Mouse (Mus musculus) heart, embryonic 16.5 days (tissue): ENCODE results near the gene Npas2. TPM values are rescaled to one million over a fixed set of nuclear protein-coding genes. Genes with fewer than 3 reads are reported as not detected.

Source experiments
- ATAC-seq: fragments of 200-750 bp; cut with Nextera tagmentation; replicated peaks from 2 replicates; pipeline ENCODE4 v1.8.0; 2017; ENCODE audit warnings: moderate number of reproducible peaks; ENCODE audit not compliant: insufficient read depth, low FRiP score; ENCODE audit errors: extremely low read depth
- H3K27ac ChIP-seq: fragments of 300-500 bp; sonication (generic); 2 replicates; pipeline ENCODE4 v1.5.1; 2014; ENCODE audit warnings: mild to moderate bottlenecking, low read length, control low read depth, moderate library complexity
- H3K27me3 ChIP-seq: fragments of 300-500 bp; sonication (generic); 2 replicates; pipeline ENCODE4 v1.6.1; 2014; ENCODE audit warnings: low read length, mixed read lengths; ENCODE audit not compliant: control insufficient read depth, insufficient read depth
- H3K36me3 ChIP-seq: fragments of 300-500 bp; sonication (generic); 2 replicates; pipeline ENCODE4 v1.6.1; 2014; ENCODE audit not compliant: control insufficient read depth, insufficient read depth
- H3K4me1 ChIP-seq: fragments of 300-500 bp; sonication (generic); 2 replicates; pipeline ENCODE4 v1.6.1; 2014; ENCODE audit warnings: low read length, mixed read lengths; ENCODE audit not compliant: control insufficient read depth, insufficient read depth
- H3K4me2 ChIP-seq: fragments of 300-500 bp; sonication (generic); 2 replicates; pipeline ENCODE4 v1.6.1; 2014; ENCODE audit warnings: low read depth, mild to moderate bottlenecking, control low read depth, low read length
- H3K4me3 ChIP-seq: fragments of 300-500 bp; sonication (generic); 2 replicates; pipeline ENCODE4 v1.5.1; 2014; ENCODE audit warnings: mild to moderate bottlenecking, control low read depth, low read length
- H3K9ac ChIP-seq: fragments of 300-500 bp; sonication (generic); 2 replicates; pipeline ENCODE4 v1.6.1; 2014; ENCODE audit warnings: low read length, control low read depth
- H3K9me3 ChIP-seq: fragments of 300-500 bp; sonication (generic); replicated peaks from 2 replicates; pipeline ENCODE4 v1.6.1; 2016; ENCODE audit warnings: low read length; ENCODE audit not compliant: control insufficient read depth
- WGBS: fragments of 180-500 bp; shearing (Covaris S2); extraction: QIAGEN DNeasy Blood & Tissue Kit; methylation state at CpG from one replicate; pipeline ENCODE4 v1.1.7; 2014; 5-methylcytosine and 5-hydroxymethylcytosine counted together
- polyA plus RNA-seq: library from polyadenylated mRNA; unstranded; fragments of >200 nt; fragmentation: Nextera tagmentation; extraction: Ambion mirVana; gene quantifications from 2 replicates; pipeline ENCODE4 v1.2.1, GENCODE M21; 2015

The Npas2 gene
- polyA plus RNA-seq, 1 experiment from 2014 or later, result 3.1 TPM

DNA sequence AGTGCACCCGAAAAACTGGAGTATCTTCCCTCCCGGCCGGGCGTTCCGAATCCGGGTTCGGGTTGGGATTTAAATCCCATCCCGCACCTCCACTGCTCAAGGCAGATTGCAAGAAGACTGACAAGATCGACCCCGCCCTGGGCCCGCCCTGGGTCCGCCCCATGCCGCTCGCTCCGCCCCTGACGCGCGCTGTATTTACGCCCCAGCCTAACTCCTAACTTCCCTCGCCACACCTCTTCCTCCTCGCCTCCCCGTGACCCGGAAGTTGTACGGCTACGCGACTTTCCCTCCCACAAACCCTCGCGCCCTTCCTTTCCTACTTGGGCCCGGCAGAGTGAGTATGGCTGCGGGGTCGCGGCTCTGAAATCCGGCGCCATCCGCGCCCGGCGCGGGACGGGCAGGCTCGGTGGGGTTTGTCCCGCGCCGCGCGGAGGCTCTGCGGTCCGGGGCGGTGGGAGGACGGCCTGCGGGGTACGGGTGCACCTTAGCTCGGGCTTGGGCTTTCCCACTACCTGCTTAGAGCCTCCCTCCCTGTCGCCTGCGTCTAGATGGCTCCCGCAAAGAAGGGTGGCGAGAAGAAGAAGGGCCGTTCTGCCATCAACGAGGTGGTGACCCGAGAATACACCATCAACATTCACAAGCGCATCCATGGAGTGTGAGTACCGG lies 174.2 kb downstream of the Npas2 start, which contains the start of gene Rpl31:
Gene Rpl31 (plus strand): TSS at position 242 of the 666 bp plus-strand sequence.
- H3K27me3 ChIP-seq, result no peaks in the 10 kb centered on the region
- H3K4me1 ChIP-seq, result peaks cover 9% of the 10 kb centered on the region
- no peaks in the 10 kb centered on the region for H3K9me3 ChIP-seq
- peaks cover 32% of the 10 kb centered on the region for H3K36me3 ChIP-seq
- H3K27ac ChIP-seq, result peak within 1 kb of the TSS; percentile 85
- peak within 1 kb of the TSS; percentile 72 for H3K4me2 ChIP-seq
- peak within 1 kb of the TSS; percentile 99 for H3K9ac ChIP-seq
- WGBS, result under 1% methylated on average over 62 of the region's 62 CpGs
- H3K4me3 ChIP-seq, result peak within 1 kb of the TSS; percentile 97
- ATAC-seq, result peak; percentile 100

DNA sequence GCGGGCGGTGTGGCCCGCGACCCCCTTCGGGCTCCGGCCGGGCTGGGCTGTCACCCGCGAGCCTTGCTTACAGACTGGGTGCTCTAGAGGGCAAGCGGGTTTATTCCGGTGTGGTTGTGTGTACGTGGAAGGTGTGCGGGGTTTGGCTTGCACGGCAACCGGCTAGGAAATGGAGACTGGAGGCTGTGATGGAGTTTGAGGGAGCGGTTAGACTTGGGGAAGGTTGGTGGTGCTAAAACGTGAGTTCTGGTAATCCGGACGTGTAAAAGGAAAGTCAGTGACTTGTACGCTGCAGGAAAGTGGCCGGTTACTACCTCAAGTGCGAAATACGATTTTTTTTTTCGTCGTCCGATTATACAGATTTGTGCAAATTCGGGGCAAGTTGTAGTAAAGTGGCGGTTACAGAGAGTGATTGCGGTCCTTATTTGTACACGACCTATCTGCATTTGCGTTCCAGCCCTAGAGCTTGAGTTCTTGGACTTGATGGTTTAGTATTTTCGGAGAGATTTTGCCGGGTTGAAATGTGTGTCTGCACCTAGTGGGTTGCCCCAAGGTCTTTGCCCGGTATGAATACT lies 174.8 kb downstream of the Npas2 start:
- under 1% methylated on average over 34 of the region's 34 CpGs for WGBS
- H3K27me3 ChIP-seq, result no peaks in the 10 kb centered on the region
- H3K4me2 ChIP-seq, result peak overlapping the region; percentile 72
- H3K4me1 ChIP-seq, result peaks cover 9% of the 10 kb centered on the region
- H3K4me3 ChIP-seq, result peak overlapping the region; percentile 97
- H3K9ac ChIP-seq, result peak overlapping the region; percentile 99
- H3K9me3 ChIP-seq, result no peaks in the 10 kb centered on the region
- peak; percentile 31 for ATAC-seq
- H3K36me3 ChIP-seq, result peaks cover 38% of the 10 kb centered on the region
- H3K27ac ChIP-seq, result peak overlapping the region; percentile 85

- Histone ChIP-seq H3K27ac (no peak overlapping the region), H3K27me3 (no peaks in the 10 kb centered on the region), H3K9ac (no peak overlapping the region), H3K9me3 (no peaks in the 10 kb centered on the region), H3K4me2 (no peak overlapping the region), H3K36me3 (peaks cover 47% of the 10 kb centered on the region), H3K4me1 (peaks cover 9% of the 10 kb centered on the region), H3K4me3 (no peak overlapping the region)
- WGBS, result 76% methylated on average over 6 of the region's 6 CpGs
- ATAC-seq, result no peak
Observed at GRCm38 (mm10) chr1:39370431-39370830, 176.9 kb downstream of the Npas2 start.

- peaks cover 9% of the 10 kb centered on the region for H3K4me1 ChIP-seq
- peaks cover 55% of the 10 kb centered on the region for H3K36me3 ChIP-seq
- H3K27me3 ChIP-seq, result no peaks in the 10 kb centered on the region
- no peak overlapping the region for H3K4me2 ChIP-seq
- no peak for ATAC-seq
- no peak overlapping the region for H3K27ac ChIP-seq
- 75% methylated on average over 8 of the region's 8 CpGs for WGBS
- no peak overlapping the region for H3K9ac ChIP-seq
- no peaks in the 10 kb centered on the region for H3K9me3 ChIP-seq
- H3K4me3 ChIP-seq, result no peak overlapping the region
Observed at GRCm38 (mm10) chr1:39372220-39372843, 178.8 kb downstream of the Npas2 start.

DNA sequence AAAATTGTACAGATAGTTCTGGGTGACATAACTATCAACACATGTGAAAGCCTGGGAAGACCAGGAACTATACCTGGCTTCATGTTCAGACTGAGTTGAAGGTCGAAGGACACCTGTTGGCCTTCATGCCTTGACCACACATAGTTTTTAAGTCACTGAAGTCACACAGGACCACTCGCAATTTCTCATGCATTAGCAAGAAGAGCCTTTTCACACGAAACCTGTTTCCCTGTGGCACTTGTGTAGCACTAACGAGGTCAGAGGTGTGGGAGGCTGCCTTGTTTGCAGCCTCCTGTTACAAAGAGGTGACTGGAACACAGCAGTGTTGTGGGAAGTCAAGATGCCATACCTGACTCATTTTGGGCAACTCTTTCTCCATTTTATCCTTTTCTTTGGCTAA lies 179.8 kb downstream of the Npas2 start:
- Histone ChIP-seq H3K27me3 (no peaks in the 10 kb centered on the region), H3K36me3 (peaks cover 55% of the 10 kb centered on the region), H3K9me3 (no peaks in the 10 kb centered on the region), H3K4me1 (peaks cover 9% of the 10 kb centered on the region), H3K4me3 (no peak overlapping the region), H3K9ac (no peak overlapping the region), H3K4me2 (no peak overlapping the region), H3K27ac (no peak overlapping the region)
- WGBS, result 65% methylated on average over 4 of the region's 4 CpGs
- ATAC-seq, result no peak

DNA sequence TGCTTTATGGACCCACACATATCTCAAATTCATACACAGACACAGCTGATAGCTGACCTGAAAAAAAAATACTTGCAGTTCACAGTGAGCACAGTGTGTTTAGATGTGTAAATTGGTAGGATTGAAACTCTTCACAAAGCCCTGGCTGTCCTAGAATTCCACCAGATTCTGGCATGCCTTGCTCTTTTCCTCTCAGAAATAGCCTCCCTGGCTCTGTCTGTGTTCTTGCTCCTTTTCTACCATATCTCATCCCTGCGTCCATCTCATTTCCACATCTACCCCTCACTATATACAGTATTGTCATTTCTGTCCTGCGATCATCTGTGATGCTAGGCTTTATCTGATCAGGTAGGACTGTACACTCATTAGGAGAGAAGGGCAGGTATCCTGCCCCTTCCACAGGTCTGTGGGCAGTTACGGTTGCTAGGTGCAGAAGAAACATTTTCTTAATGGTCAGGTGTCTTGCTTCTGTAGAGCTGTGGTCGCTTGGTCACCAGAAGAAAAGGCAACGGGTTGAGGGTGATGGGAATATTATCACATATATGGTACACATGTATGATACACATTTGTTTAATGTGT lies 180.8 kb downstream of the Npas2 start:
- Histone ChIP-seq H3K9me3 (no peaks in the 10 kb centered on the region), H3K9ac (no peak overlapping the region), H3K4me1 (peaks cover 4% of the 10 kb centered on the region), H3K27ac (no peak overlapping the region), H3K4me2 (no peak overlapping the region), H3K4me3 (no peak overlapping the region), H3K36me3 (peaks cover 55% of the 10 kb centered on the region), H3K27me3 (no peaks in the 10 kb centered on the region)
- no peak for ATAC-seq
- 79% methylated on average over 5 of the region's 5 CpGs for WGBS

- Histone ChIP-seq H3K27me3 (no peaks in the 10 kb centered on the region), H3K9ac (no peak overlapping the region), H3K4me3 (no peak overlapping the region), H3K4me2 (no peak overlapping the region), H3K27ac (no peak overlapping the region), H3K36me3 (peaks cover 41% of the 10 kb centered on the region), H3K9me3 (no peaks in the 10 kb centered on the region), H3K4me1 (no peaks in the 10 kb centered on the region)
- WGBS, result 85% methylated on average over 7 of the region's 7 CpGs
- ATAC-seq, result no peak
Observed at GRCm38 (mm10) chr1:39376121-39376520, 182.6 kb downstream of the Npas2 start.

GRCm38 (mm10) chr1:39376726-39377240 lies 183.3 kb downstream of the Npas2 start:
- H3K9me3 ChIP-seq, result no peaks in the 10 kb centered on the region
- peaks cover 35% of the 10 kb centered on the region for H3K36me3 ChIP-seq
- no peak overlapping the region for H3K27ac ChIP-seq
- no peak overlapping the region for H3K9ac ChIP-seq
- no peak for ATAC-seq
- H3K27me3 ChIP-seq, result no peaks in the 10 kb centered on the region
- 91% methylated on average over 9 of the region's 9 CpGs for WGBS
- H3K4me3 ChIP-seq, result no peak overlapping the region
- no peak overlapping the region for H3K4me2 ChIP-seq
- no peaks in the 10 kb centered on the region for H3K4me1 ChIP-seq

DNA sequence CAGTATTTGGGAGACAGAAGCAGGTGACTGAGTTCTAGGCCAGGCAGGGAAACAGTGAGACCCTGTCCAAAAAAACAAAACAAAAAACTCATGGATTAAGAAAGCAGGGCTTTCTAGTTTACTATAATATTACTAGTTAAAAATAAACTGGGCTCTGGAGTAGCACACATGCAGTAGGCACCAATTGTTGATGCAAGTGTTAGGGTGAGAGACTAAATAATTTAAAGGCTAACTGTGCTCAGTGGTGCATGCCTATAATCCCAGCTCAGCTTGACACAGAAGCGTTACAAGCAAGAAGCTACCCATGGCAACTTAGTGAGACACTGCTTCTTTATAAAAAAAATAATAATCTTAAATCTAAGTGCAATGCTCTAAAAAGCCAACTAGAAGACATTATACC lies 185.0 kb downstream of the Npas2 start:
- H3K4me3 ChIP-seq, result no peak overlapping the region
- peaks cover 19% of the 10 kb centered on the region for H3K36me3 ChIP-seq
- 88% methylated on average over 1 of the region's 1 CpGs for WGBS
- H3K4me2 ChIP-seq, result no peak overlapping the region
- ATAC-seq, result no peak
- H3K27me3 ChIP-seq, result no peaks in the 10 kb centered on the region
- no peaks in the 10 kb centered on the region for H3K4me1 ChIP-seq
- H3K9me3 ChIP-seq, result no peaks in the 10 kb centered on the region
- H3K9ac ChIP-seq, result no peak overlapping the region
- no peak overlapping the region for H3K27ac ChIP-seq
